Mouse (Mus musculus): ENCODE data around the gene Hmgb1. TPM values are rescaled to one million over a fixed set of nuclear protein-coding genes. Genes with fewer than 3 reads are reported as not detected.

The Hmgb1 gene
- total RNA-seq, 2 experiments from 2014 or later = 176 to 183 TPM

GRCm38 (mm10) chr5:149104096-149104725 is 80.1 kb downstream of the Hmgb1 start:
- no peak for DNase-seq

DNA sequence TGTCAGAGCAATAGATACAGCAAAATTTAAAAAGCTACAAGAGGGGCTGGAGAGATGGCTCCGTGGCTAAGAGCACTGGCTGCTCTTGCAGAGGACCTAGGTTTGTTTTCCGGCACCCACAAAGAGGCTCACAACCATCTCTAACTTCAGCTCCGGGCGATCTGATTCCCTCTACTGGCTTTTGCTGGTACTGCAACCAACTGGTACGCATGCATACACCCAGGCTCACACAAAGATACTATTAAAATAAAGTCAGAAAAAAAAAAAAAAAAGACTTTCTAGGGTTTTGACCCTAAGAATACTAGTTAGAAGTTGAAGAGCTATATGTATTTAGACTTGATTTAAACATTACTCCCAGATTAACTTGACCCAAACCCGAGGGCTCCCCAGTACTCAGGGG is 82.4 kb downstream of the Hmgb1 start:
- DNase-seq = no peak

DNA sequence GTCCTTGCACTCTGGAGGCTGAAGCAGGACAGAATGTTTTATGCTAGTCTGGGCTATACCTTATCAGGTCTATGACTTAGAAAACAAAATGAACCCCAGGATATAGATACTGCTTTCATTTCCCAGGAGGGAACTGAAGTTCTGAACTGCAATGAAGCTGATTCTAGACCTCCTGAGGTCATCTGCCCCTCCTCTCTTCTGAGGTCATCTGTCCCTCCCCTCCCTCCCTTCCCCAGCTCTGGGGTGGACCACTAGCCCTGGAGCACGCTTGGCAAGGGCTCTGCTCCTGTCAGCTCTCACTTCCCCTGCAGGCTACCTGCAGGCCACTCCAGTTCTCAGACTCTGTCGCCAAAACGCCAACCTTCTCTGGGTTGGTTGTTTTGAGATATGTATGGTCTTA is 84.2 kb downstream of the Hmgb1 start:
- no peak for DNase-seq

DNA sequence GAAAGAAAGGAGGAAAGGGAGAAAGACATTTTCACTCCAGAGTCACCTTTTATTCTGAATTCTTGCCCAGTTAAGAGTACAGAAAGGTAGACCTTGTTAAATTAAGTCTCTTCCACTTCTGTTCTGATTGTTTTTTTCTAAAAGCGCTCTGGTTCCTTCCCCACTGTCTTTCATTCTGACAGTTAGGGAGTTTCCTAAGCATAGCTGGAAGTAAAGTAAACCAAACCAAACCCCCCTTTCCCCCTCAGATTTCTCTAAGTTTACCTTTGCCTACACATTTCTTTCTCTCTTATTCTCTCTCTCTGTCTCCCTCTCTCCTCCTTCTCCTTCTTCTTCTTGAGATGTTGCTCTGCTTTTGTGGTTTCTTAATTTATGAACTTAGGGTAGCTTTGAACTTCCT is 85.3 kb downstream of the Hmgb1 start:
- DNase-seq = no peak

DNA sequence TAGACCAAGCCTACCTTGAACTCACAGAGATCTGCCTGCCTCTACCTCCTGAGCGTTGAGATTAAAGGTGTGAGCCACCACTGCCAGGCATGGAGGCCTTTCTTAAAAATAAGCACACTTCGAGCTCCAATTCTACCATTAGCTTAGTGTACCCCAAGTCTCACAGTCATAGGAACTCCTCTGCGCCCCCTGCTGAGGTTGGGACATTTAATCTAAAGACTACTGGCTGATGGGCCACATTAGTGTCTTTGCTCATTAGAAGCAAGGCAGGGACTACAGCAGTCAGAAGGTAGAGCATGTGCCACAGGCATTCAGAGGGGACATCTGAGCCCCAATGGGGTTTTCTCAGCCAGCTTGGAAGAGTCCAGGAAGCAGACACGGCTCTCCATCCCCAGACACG is 86.4 kb downstream of the Hmgb1 start:
- no peak for DNase-seq

DNA sequence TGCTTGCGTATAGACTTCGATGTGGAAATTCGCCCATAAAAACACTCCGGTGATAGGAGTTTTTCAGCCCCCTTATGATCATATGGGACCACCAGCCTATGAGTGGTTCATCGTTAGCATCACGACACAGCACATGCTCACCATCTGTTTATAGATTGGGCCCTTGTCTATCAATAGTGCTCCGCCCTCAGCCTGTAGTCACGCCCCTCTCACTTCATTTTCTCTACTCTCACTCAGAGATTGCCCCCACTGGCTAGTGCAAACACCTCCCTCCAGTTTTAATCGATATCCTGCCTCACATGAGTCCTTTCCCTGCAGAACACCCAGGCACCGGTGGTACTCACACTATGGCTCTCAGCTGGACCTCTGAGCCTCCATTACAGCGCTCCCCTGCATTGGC is 88.0 kb downstream of the Hmgb1 start:
- no peak for DNase-seq

- DNase-seq = no peak
Observed at GRCm38 (mm10) chr5:149092926-149093325, 91.4 kb downstream of the Hmgb1 start.

GRCm38 (mm10) chr5:149092526-149092925 is 91.8 kb downstream of the Hmgb1 start:
- DNase-seq = no peak

- no peak for DNase-seq
Observed at GRCm38 (mm10) chr5:149091256-149091655, 93.0 kb downstream of the Hmgb1 start.

- DNase-seq = no peak
Observed at GRCm38 (mm10) chr5:149089860-149090259, 94.4 kb downstream of the Hmgb1 start.

DNA sequence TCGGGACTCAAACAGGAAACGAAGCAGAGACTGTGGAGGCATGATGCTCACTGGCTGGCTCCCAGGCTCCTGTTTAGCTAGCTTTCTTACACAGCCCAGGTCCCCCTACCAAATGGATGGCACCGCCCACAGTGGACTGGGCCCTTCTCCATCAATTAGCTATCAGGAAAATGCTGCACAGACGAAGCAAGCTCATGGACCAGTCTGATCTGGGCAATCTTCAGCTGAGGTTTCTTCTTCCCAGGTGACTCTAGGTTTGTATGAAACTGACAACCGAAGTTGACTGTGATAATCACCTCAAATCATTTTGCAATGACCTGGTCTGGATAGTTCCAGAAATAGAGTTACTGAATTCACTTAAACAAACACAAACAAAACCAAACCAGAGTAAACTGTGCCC is 94.8 kb downstream of the Hmgb1 start:
- no peak for DNase-seq

- no peak for DNase-seq
Observed at GRCm38 (mm10) chr5:149088891-149089290, 95.4 kb downstream of the Hmgb1 start.

DNA sequence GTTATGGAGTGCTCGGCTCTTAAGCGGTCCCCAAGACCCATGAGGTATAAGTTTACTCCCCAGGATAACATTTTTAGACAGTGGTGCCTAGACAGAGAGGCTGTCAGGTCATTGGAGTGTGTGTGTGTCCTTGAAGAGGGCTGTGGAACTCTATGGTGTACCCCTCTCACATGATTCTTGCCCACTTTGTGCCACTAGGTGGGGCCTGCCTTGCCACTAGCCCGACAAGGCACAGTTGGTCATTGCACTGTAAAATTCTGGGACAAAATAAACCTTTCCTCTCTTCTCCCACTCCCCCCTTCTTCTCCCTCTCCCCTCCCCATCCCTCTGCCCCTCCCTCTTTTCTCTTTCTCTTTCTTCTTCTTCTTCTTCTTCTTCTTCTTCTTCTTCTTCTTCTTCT is 96.1 kb downstream of the Hmgb1 start:
- DNase-seq = no peak

- DNase-seq = no peak
Observed at GRCm38 (mm10) chr5:149086382-149087244, 97.7 kb downstream of the Hmgb1 start.

- DNase-seq = no peak
Observed at GRCm38 (mm10) chr5:149080466-149080865, 103.8 kb downstream of the Hmgb1 start.

DNA sequence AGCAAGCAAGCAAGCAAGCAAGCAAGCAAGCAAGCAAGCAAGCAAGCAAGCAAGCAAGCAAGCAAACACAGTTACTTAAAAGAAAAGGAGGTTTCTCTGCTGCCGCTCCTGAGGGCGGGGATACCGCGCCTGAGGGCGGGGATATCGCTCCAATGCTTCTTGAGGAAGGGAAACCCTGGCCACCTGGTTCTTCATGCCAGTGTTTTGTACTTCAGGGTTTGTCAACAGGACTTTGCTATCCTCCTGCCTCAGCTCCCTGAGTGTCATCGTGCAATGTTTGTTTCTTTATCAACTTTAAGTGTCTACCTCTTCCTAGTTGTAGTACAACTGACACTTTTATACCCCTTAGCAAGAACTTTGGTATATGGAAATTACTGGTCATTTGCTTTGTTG is 104.5 kb downstream of the Hmgb1 start:
- DNase-seq = no peak

GRCm38 (mm10) chr5:149079018-149079757 is 105.1 kb downstream of the Hmgb1 start:
- DNase-seq = no peak

GRCm38 (mm10) chr5:149077136-149077535 is 107.2 kb downstream of the Hmgb1 start:
- DNase-seq = no peak

DNA sequence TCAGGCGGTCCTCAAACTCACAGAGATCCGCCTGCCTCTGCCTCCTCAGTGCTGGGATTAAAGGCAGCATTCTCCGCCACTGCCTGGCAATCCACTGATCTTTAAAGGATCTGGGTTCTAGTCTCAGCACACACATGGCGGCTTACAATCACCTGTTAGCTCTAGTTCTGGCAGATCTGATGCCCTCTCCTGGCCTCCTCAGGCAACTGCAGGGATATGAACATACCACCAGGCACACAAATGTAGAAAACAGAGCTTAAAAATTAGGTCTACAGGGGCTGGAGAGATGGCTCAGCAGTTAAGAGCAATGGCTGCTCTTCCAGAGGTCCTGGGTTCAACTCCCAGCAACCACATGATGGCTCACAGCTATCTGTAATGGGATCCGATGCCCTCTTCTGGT is 112.7 kb downstream of the Hmgb1 start:
- DNase-seq = no peak

- no peak for DNase-seq
Observed at GRCm38 (mm10) chr5:149068745-149069144, 115.5 kb downstream of the Hmgb1 start.

- DNase-seq = no peak
Observed at GRCm38 (mm10) chr5:149068247-149068740, 116.0 kb downstream of the Hmgb1 start.

DNA sequence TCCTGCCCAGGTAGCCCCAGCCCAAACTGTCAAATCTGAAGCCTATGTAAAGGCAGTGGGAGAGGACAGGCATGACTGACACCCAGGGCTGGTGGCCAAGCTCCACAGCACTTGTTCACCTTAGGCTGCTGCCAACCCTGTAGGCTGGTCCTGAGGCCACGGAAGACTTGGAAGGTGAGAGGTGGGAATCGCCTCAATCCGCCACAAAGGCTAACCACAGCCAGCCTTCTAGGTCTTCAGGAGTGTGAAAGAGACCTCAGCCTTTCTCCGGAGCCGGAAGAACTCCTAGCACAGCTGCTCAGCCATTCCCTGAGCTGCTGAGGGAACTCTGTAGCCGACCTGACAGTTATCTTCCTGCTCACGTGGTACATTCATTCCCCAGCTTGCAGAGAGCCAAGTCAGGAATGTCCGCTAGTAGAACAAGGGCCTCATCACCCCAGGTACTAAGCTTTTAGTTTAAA is 116.8 kb downstream of the Hmgb1 start:
- no peak for DNase-seq

DNA sequence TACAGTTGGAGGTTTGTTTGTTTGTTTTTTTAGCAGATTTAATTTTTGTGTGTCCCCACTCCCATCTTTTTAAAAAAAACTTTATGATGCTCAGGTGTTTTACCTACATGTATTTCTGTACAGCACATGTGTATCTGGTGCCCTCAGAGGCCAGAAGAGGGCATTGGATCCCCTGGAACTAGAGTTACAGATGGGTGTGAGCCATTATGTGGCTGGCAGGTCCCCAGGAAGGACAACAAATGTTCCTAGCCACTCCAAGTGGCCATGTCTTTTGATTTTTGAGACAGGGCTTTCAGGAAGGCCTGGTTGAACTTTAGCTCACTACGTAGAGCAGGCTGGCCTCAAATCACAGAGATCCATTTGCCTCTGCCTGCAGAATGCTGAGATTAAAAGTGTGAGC is 121.5 kb downstream of the Hmgb1 start:
- DNase-seq = peak; percentile 41
